Mouse (Mus musculus) layer of hippocampus, adult 18-20 months (tissue): ENCODE data around the gene Dapk1. TPM values are rescaled to one million over a fixed set of nuclear protein-coding genes. Genes with fewer than 3 reads are reported as not detected.
A peak's percentile ranks its signal among the peaks of the same experiment; 100 is the strongest.

Source experiments
- DNase-seq, 2 experiments: peaks; one replicate each; pipeline ENCODE4 v3.0.0; 2022; ENCODE audit warnings: low spot score in 2 of 2
- total RNA-seq, 2 experiments: library from RNA; stranded (reverse); gene quantifications; 2 replicates each; pipeline ENCODE4 v1.2.3; 2021

The Dapk1 gene
- total RNA-seq, 2 experiments from 2014 or later: 138 to 142 TPM

- no peak for DNase-seq
These were observed 13.4 kb downstream of the Dapk1 start for GRCm38 (mm10) chr13:60615057-60615650.

GRCm38 (mm10) chr13:60616036-60616435 lies 14.3 kb downstream of the Dapk1 start:
- no peak for DNase-seq

- DNase-seq: no peak
These were observed 16.5 kb downstream of the Dapk1 start for GRCm38 (mm10) chr13:60618287-60618686.

- peak in 1 of 2 experiments; percentile 68 for DNase-seq
These were observed 18.0 kb downstream of the Dapk1 start for GRCm38 (mm10) chr13:60619723-60620122.

GRCm38 (mm10) chr13:60621411-60621965 lies 19.7 kb downstream of the Dapk1 start:
- no peak for DNase-seq

- DNase-seq: no peak
These were observed 23.8 kb downstream of the Dapk1 start for GRCm38 (mm10) chr13:60625581-60625980.

- no peak for DNase-seq
These were observed 26.3 kb downstream of the Dapk1 start for GRCm38 (mm10) chr13:60627843-60628656.

GRCm38 (mm10) chr13:60628657-60628950 lies 26.9 kb downstream of the Dapk1 start:
- DNase-seq: no peak

- DNase-seq: no peak
These were observed 27.7 kb downstream of the Dapk1 start for GRCm38 (mm10) chr13:60629419-60629818.

GRCm38 (mm10) chr13:60633945-60634344 lies 32.2 kb downstream of the Dapk1 start:
- no peak for DNase-seq

- no peak for DNase-seq
These were observed 33.9 kb downstream of the Dapk1 start for GRCm38 (mm10) chr13:60635636-60636035.

- no peak for DNase-seq
These were observed 37.8 kb downstream of the Dapk1 start for GRCm38 (mm10) chr13:60639482-60640055.

- DNase-seq: no peak
These were observed 38.7 kb downstream of the Dapk1 start for GRCm38 (mm10) chr13:60640420-60640819.

GRCm38 (mm10) chr13:60644457-60644889 lies 42.7 kb downstream of the Dapk1 start:
- no peak for DNase-seq

- no peak for DNase-seq
These were observed 45.0 kb downstream of the Dapk1 start for GRCm38 (mm10) chr13:60646791-60647190.

- no peak for DNase-seq
These were observed 46.6 kb downstream of the Dapk1 start for GRCm38 (mm10) chr13:60648350-60648749.

GRCm38 (mm10) chr13:60650000-60650399 lies 48.3 kb downstream of the Dapk1 start:
- DNase-seq: no peak

- DNase-seq: no peak
These were observed 52.3 kb downstream of the Dapk1 start for GRCm38 (mm10) chr13:60654017-60654565.

- no peak for DNase-seq
These were observed 53.5 kb downstream of the Dapk1 start for GRCm38 (mm10) chr13:60655246-60655645.

- DNase-seq: no peak
These were observed 57.9 kb downstream of the Dapk1 start for GRCm38 (mm10) chr13:60659600-60659999.

GRCm38 (mm10) chr13:60660056-60660455 lies 58.3 kb downstream of the Dapk1 start:
- DNase-seq: no peak

- no peak for DNase-seq
These were observed 59.0 kb downstream of the Dapk1 start for GRCm38 (mm10) chr13:60660711-60661261.
